Mouse (Mus musculus): Measurements from ENCODE around the gene Atrnl1. TPM values are rescaled to one million over a fixed set of nuclear protein-coding genes. Genes with fewer than 3 reads are reported as not detected.

Atrnl1 gene
- polyA plus RNA-seq, 1 experiment from 2014 or later = 11.6 TPM

DNA sequence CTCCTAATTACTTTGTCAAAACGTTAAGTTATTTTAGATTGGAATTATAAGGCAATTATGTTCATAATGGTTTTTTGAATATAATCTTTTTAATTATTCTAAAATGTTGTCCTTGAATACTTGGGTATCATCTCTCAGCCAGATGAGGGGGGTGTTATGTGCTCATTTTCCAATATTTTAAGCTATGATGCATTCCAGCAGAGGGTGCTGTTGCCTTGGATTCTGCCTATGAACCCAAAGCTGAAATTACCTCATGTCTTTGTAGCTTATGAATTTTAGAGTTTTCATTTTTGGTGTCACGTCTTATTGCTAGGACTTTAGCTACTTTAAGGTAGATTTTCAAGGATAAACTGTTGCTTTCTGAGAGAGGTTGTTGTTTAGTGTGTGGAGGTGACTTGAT, 44.2 kb downstream of the Atrnl1 start:
- H3K9me3 ChIP-seq (ENCODE audit: control insufficient read depth, low read length) = no peaks in the 10 kb centered on the region
- ATAC-seq (ENCODE audit: low FRiP score, low TSS enrichment) (no peak), DNase-seq (peak; percentile 90)
- H3K4me1 ChIP-seq (ENCODE audit: control insufficient read depth, insufficient read depth, low read length) = no peaks in the 10 kb centered on the region
- no peaks in the 10 kb centered on the region for H3K27me3 ChIP-seq (ENCODE audit: control insufficient read depth, insufficient read depth, low read length)
- no peak overlapping the region for H3K9ac ChIP-seq (replicated peaks; ENCODE audit: low read length)
- H3K36me3 ChIP-seq (ENCODE audit: control insufficient read depth, insufficient read depth, low read length) = peaks cover 19% of the 10 kb centered on the region
- 73% methylated on average over 2 of the region's 2 CpGs for WGBS
- H3K27ac ChIP-seq (replicated peaks; ENCODE audit: low read depth, low read length) = no peak overlapping the region
- H3K4me2 ChIP-seq (ENCODE audit: low read length) = no peak overlapping the region
- H3K4me3 ChIP-seq (replicated peaks; ENCODE audit: low read depth, low read length) = no peak overlapping the region

DNA sequence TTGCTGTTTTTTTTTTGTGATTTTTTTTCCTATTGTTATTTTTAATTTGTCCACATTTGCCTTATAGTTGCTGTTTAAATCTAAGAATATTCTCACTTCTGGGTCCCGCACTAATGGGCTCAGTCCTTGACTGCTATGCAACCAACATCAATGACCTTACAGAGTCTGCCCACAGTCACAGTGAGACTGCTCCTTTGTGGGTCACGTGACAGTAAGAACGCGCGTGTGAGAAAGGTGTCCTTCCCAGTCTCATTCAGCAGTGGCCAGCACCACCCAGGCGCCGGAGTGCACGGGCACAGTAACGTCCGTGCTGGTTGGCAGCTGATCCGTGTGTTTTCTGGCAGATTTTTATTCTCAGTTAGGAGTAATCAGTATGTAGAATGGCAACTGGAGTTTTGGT, 44.7 kb downstream of the Atrnl1 start:
- Histone ChIP-seq H3K9ac (replicated peaks; ENCODE audit: low read length) (no peak overlapping the region), H3K9me3 (ENCODE audit: control insufficient read depth, low read length) (no peaks in the 10 kb centered on the region), H3K4me1 (ENCODE audit: control insufficient read depth, insufficient read depth, low read length) (no peaks in the 10 kb centered on the region)

DNA sequence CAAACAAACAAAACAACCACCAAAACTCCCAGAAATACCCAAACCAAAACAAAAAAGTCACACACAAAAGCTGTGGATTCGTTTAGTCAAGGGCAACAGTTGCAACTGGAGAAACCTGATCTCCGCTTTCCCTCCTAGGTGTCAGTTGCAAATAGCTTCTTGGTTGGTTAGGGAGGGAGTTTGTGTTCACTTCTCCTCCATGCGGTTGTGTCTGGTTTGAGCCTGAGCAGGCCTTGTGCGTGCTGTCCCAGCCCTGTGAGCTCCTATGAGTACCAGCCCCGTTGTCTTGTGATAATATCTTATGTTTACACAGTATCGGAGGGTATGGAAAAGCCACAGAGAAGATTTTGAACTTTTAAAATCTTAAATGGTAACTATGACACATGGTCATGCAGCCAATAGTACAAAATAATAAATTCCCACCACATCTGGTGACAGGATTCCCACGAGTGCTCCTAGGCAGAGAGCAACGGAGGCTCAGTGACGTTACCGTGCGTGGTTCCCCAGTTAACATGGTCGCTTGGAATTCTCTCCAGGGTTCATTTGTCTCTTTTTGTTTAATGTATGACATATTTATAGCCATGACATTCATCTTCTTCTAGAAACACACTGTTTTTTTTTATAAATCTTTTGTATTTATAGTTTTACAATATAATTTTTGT, 46.7 kb downstream of the Atrnl1 start:
- 81% methylated on average over 12 of the region's 12 CpGs for WGBS
- ATAC-seq (ENCODE audit: low FRiP score, low TSS enrichment) (no peak), DNase-seq (no peak)
- Histone ChIP-seq H3K4me2 (ENCODE audit: low read length) (no peak overlapping the region), H3K4me3 (replicated peaks; ENCODE audit: low read depth, low read length) (no peak overlapping the region), H3K36me3 (ENCODE audit: control insufficient read depth, insufficient read depth, low read length) (peaks cover 14% of the 10 kb centered on the region), H3K4me1 (ENCODE audit: control insufficient read depth, insufficient read depth, low read length) (no peaks in the 10 kb centered on the region), H3K27me3 (ENCODE audit: control insufficient read depth, insufficient read depth, low read length) (no peaks in the 10 kb centered on the region), H3K9ac (replicated peaks; ENCODE audit: low read length) (no peak overlapping the region), H3K9me3 (ENCODE audit: control insufficient read depth, low read length) (no peaks in the 10 kb centered on the region), H3K27ac (replicated peaks; ENCODE audit: low read depth, low read length) (no peak overlapping the region)

More for the DNA sequence above, 44.7 kb downstream of the Atrnl1 start:
- H3K36me3 ChIP-seq (ENCODE audit: control insufficient read depth, insufficient read depth, low read length) = peaks cover 19% of the 10 kb centered on the region
- no peaks in the 10 kb centered on the region for H3K27me3 ChIP-seq (ENCODE audit: control insufficient read depth, insufficient read depth, low read length)
- DNase-seq (no peak), ATAC-seq (ENCODE audit: low FRiP score, low TSS enrichment) (no peak)
- no peak overlapping the region for H3K4me3 ChIP-seq (replicated peaks; ENCODE audit: low read depth, low read length)
- no peak overlapping the region for H3K4me2 ChIP-seq (ENCODE audit: low read length)
- 95% methylated on average over 11 of the region's 11 CpGs for WGBS
- no peak overlapping the region for H3K27ac ChIP-seq (replicated peaks; ENCODE audit: low read depth, low read length)

DNA sequence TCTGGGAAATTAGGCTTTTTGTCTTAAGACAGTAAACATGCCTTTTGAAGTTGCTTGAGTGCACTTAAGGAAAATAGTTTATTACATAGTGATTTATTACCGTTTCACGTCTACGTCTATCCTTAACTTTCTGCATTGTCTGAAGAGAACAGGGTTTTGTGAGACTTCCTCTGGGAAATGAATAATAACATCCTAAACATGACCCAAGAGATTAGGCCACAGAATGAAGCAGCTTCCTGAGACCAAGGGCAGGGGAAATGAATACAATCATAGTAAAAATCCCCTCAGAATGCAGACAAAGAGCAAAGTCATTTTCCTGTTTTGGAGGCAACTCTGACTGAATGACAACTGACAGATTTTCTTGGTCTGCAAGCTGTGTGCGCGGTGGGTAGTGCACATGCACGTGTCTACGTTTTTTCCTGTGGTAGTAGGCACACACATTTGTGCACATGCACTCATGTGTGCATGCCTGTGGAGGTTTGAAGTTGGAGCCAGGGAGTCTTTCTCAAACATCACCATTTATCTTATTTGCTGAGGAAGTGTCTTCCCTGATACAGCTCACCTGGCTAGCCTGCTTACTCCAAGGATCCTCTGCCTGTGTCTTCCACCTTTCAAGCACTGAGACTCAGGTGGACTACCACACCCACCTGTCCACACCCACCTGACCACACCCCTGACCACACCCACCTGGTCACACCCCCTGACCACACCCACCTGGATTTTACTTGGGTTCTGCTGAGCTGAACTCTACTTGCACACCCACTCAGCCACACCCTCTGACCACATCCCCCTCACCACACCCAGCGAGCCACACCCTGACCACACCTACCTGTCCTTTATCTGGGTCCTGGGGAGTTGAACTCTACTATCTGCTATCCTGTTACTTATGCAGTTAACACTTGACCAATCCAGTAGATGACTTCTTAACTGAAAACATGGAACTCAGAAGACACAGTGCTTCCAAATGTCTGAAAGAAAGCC, 47.6 kb downstream of the Atrnl1 start:
- H3K9me3 ChIP-seq (ENCODE audit: control insufficient read depth, low read length) = no peaks in the 10 kb centered on the region
- no peak for ATAC-seq (ENCODE audit: low FRiP score, low TSS enrichment)
- no peak overlapping the region for H3K9ac ChIP-seq (replicated peaks; ENCODE audit: low read length)
- H3K27ac ChIP-seq (replicated peaks; ENCODE audit: low read depth, low read length) = no peak overlapping the region
- DNase-seq = no peak
- H3K36me3 ChIP-seq (ENCODE audit: control insufficient read depth, insufficient read depth, low read length) = peaks cover 14% of the 10 kb centered on the region
- WGBS = 85% methylated on average over 8 of the region's 8 CpGs
- no peak overlapping the region for H3K4me3 ChIP-seq (replicated peaks; ENCODE audit: low read depth, low read length)
- H3K4me1 ChIP-seq (ENCODE audit: control insufficient read depth, insufficient read depth, low read length) = no peaks in the 10 kb centered on the region
- no peak overlapping the region for H3K4me2 ChIP-seq (ENCODE audit: low read length)
- no peaks in the 10 kb centered on the region for H3K27me3 ChIP-seq (ENCODE audit: control insufficient read depth, insufficient read depth, low read length)

DNA sequence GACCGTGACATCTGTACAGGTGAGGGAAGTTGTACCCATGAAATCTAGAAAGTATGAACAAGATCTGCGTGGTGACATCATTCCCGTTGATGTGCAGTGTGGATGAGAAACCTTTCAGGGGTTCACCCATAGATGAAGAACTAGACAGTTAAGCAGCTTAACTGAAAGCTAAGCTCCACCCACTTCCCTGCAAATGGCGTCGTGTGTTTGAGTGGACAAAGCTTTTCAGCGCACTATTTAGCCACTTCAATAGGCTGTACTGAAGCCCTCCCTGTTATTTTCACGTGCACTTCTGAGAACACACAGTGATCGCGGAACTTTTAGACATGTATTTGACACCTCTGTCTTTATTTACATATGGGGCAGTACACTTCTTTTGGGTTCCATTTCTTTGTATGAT, 56.2 kb downstream of the Atrnl1 start:
- no peak for DNase-seq
- H3K36me3 ChIP-seq (ENCODE audit: control insufficient read depth, insufficient read depth, low read length) = 0 out of 2 replicates have a peak, but pooled peaks cover 7% of the 10 kb centered on the region
- H3K4me1 ChIP-seq (ENCODE audit: control insufficient read depth, insufficient read depth, low read length) = no peaks in the 10 kb centered on the region
- H3K4me2 ChIP-seq (ENCODE audit: low read length) = no peak overlapping the region
- no peak overlapping the region for H3K4me3 ChIP-seq (replicated peaks; ENCODE audit: low read depth, low read length)
- H3K9ac ChIP-seq (replicated peaks; ENCODE audit: low read length) = no peak overlapping the region
- no peak for ATAC-seq (ENCODE audit: low FRiP score, low TSS enrichment)
- no peaks in the 10 kb centered on the region for H3K27me3 ChIP-seq (ENCODE audit: control insufficient read depth, insufficient read depth, low read length)
- no peak overlapping the region for H3K27ac ChIP-seq (replicated peaks; ENCODE audit: low read depth, low read length)
- H3K9me3 ChIP-seq (ENCODE audit: control insufficient read depth, low read length) = no peaks in the 10 kb centered on the region
- 71% methylated on average over 9 of the region's 9 CpGs for WGBS

DNA sequence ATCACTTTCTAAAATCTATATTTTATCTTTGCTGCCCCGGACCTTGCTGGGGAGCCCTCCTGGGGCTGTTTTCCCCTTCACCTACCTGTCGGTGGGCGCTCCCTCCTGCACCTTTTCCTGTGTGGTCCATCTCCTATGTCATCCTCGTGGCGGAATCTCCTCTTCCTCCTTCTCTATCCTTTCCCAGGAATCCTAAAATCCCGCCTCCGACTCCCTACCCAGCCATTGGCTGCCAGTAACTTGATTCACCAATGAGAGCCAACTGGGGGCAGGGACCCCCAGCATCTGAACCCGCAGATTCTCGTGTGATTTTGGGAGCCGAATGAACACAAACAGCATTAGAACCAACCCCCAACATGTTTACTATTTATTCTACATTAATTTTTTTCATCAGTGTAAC, 57.1 kb downstream of the Atrnl1 start:
- H3K4me3 ChIP-seq (replicated peaks; ENCODE audit: low read depth, low read length) = no peak overlapping the region
- ATAC-seq (ENCODE audit: low FRiP score, low TSS enrichment) (no peak), DNase-seq (no peak)
- 90% methylated on average over 10 of the region's 10 CpGs for WGBS
- H3K9ac ChIP-seq (replicated peaks; ENCODE audit: low read length) = no peak overlapping the region
- no peak overlapping the region for H3K4me2 ChIP-seq (ENCODE audit: low read length)
- no peaks in the 10 kb centered on the region for H3K9me3 ChIP-seq (ENCODE audit: control insufficient read depth, low read length)
- H3K27me3 ChIP-seq (ENCODE audit: control insufficient read depth, insufficient read depth, low read length) = no peaks in the 10 kb centered on the region
- 0 out of 2 replicates have a peak, but pooled peaks cover 7% of the 10 kb centered on the region for H3K36me3 ChIP-seq (ENCODE audit: control insufficient read depth, insufficient read depth, low read length)
- H3K27ac ChIP-seq (replicated peaks; ENCODE audit: low read depth, low read length) = no peak overlapping the region
- no peaks in the 10 kb centered on the region for H3K4me1 ChIP-seq (ENCODE audit: control insufficient read depth, insufficient read depth, low read length)

DNA sequence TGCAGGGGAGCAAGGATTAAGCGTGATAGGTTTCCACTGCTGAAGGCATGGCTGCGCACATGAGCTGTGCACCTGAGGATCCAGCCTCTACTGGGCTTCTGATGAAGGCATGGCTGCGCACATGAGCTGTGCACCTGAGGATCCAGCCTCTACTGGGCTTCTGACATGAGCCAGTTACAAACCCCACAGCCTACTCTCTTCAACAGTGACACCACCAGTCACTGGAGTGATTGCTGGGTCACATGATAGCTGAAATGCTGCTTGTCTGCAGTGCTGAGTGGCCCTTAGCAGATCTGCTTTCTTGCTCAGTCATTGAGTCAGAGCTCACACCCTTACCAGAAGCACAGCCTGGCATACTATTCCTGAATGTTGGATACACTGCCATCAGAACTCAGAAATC, 68.6 kb downstream of the Atrnl1 start:
- no peak for ATAC-seq (ENCODE audit: low FRiP score, low TSS enrichment)
- H3K4me2 ChIP-seq (ENCODE audit: low read length) = no peak overlapping the region
- H3K9me3 ChIP-seq (ENCODE audit: control insufficient read depth, low read length) = no peaks in the 10 kb centered on the region
- no peak overlapping the region for H3K4me3 ChIP-seq (replicated peaks; ENCODE audit: low read depth, low read length)
- H3K27ac ChIP-seq (replicated peaks; ENCODE audit: low read depth, low read length) = no peak overlapping the region
- no peaks in the 10 kb centered on the region for H3K4me1 ChIP-seq (ENCODE audit: control insufficient read depth, insufficient read depth, low read length)
- DNase-seq = no peak
- 0 out of 2 replicates have a peak, but pooled peaks cover 3% of the 10 kb centered on the region for H3K36me3 ChIP-seq (ENCODE audit: control insufficient read depth, insufficient read depth, low read length)
- H3K27me3 ChIP-seq (ENCODE audit: control insufficient read depth, insufficient read depth, low read length) = no peaks in the 10 kb centered on the region
- 83% methylated on average over 3 of the region's 3 CpGs for WGBS
- H3K9ac ChIP-seq (replicated peaks; ENCODE audit: low read length) = no peak overlapping the region

DNA sequence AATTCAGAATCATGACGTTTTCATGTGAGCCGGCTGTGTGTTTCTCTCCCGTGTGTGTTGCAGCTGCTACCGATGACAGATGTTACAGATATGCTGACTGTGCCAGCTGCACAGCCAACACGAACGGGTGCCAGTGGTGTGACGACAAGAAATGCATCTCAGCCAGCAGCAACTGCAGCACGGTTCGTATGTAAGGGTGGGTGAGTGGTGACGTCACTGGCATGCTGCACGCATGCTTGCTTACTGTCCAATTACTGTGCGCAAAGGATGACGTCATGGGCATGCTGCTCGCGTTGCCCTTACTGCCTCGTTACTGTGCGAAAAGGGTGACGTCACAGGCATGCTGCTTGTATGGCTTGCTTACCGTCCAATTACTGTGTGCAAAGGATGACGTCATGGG, 75.8 kb downstream of the Atrnl1 start:
- Histone ChIP-seq H3K27me3 (ENCODE audit: control insufficient read depth, insufficient read depth, low read length) (no peaks in the 10 kb centered on the region), H3K36me3 (ENCODE audit: control insufficient read depth, insufficient read depth, low read length) (peaks cover 11% of the 10 kb centered on the region; the same call in 1 of the 2 replicates), H3K9me3 (ENCODE audit: control insufficient read depth, low read length) (no peaks in the 10 kb centered on the region), H3K9ac (replicated peaks; ENCODE audit: low read length) (no peak overlapping the region), H3K4me3 (replicated peaks; ENCODE audit: low read depth, low read length) (no peak overlapping the region), H3K4me2 (ENCODE audit: low read length) (no peak overlapping the region), H3K4me1 (ENCODE audit: control insufficient read depth, insufficient read depth, low read length) (no peaks in the 10 kb centered on the region), H3K27ac (replicated peaks; ENCODE audit: low read depth, low read length) (no peak overlapping the region)
- WGBS = 90% methylated on average over 20 of the region's 20 CpGs
- DNase-seq (no peak), ATAC-seq (ENCODE audit: low FRiP score, low TSS enrichment) (no peak)
